In genomic region chr1:36258631-36259030, GRCm38 (mm10) we compare ENCODE assay signal across 23 mouse cellular contexts. TPM values are rescaled to one million over a fixed set of nuclear protein-coding genes. Genes with fewer than 3 reads are reported as not detected.
DNase-seq lines count a peak whose midpoint lies in the region; ATAC-seq and TF ChIP-seq lines count a peak whose summit lies in the region.
"Had no signal": no experiment of that assay in that cellular context is flagged by ENCODE, and none has a peak within 500 bp of the region (broad histone marks: within the 10 kb centered on the region; RNA-seq: fewer than 3 reads in every experiment).

No protein-coding gene starts in this region.

- 47% methylated on average over 2 of the region's 2 CpGs for WGBS in liver, postnatal 0 days (ENCODE audit: insufficient replicate concordance)
- WGBS in liver, embryonic 11.5 days = 43% methylated on average over 2 of the region's 2 CpGs

- peaks cover 4% of the 10 kb centered on the region for H3K4me1 ChIP-seq in liver, postnatal 0 days (ENCODE audit: insufficient read depth)
- H3K4me1 ChIP-seq in liver, embryonic 11.5 days (replicated peaks; ENCODE audit: control insufficient read depth, insufficient read depth, low read length) = no peaks in the 10 kb centered on the region; the same call in 1 of the 2 replicates
- H3K4me1 ChIP-seq: embryonic facial prominence, embryonic 12.5 days had no signal

- H3K4me2 ChIP-seq in liver, postnatal 0 days (ENCODE audit: low read depth, low read length) = no peak overlapping the region
- H3K4me2 ChIP-seq in liver, embryonic 11.5 days = no peak overlapping the region
- H3K4me2 ChIP-seq: embryonic facial prominence, embryonic 12.5 days; forebrain, embryonic 13.5 days; forebrain, embryonic 15.5 days had no signal

- no peak for TF ChIP-seq EP300 in liver, postnatal 0 days (IDR thresholded peaks at IDR 0.05; ENCODE audit: low read depth)

- peak; percentile 7 for DNase-seq in liver, postnatal 0 days
- DNase-seq in liver, embryonic 11.5 days (ENCODE audit: low spot score) = no peak
- DNase-seq in 416B (ENCODE audit: low read depth) (peak; percentile 68), ES-CJ7 (ENCODE audit: low read depth, low spot score) (peak; percentile 68), R1 (ENCODE audit: low read depth, low spot score) (peak; percentile 87)
- no peak for DNase-seq in right cerebral cortex, postnatal 25 days
- no peak for DNase-seq in B cell, adult 2 months
- no peak for DNase-seq in left cerebral cortex, adult 18-20 months (ENCODE audit: low spot score in 2 of 2)
- DNase-seq: adrenal gland, adult 8-10 months; adrenal gland, postnatal 14 days; adrenal gland, postnatal 36 days; cerebellum, adult 11-12 months; cerebellum, adult 2 months; cerebellum, adult 9-10 months; cerebellum, postnatal 10 days; cerebellum, postnatal 25 days; forebrain, postnatal 0 days had no signal

- no peak overlapping the region for H3K27ac ChIP-seq in liver, postnatal 0 days (ENCODE audit: low read depth)
- H3K27ac ChIP-seq in liver, embryonic 11.5 days (ENCODE audit: low read depth, low read length) = no peak overlapping the region
- H3K27ac ChIP-seq: embryonic facial prominence, embryonic 10.5 days; embryonic facial prominence, embryonic 12.5 days; forebrain, embryonic 13.5 days; forebrain, embryonic 15.5 days had no signal

- no peak overlapping the region for H3K9ac ChIP-seq in liver, postnatal 0 days (replicated peaks)
- H3K9ac ChIP-seq in liver, embryonic 11.5 days (ENCODE audit: low read depth, low read length) = no peak overlapping the region
- H3K9ac ChIP-seq: embryonic facial prominence, embryonic 12.5 days; forebrain, embryonic 13.5 days; forebrain, embryonic 15.5 days; forebrain, postnatal 0 days had no signal

- no peak for TF ChIP-seq CTCF in liver, postnatal 0 days (IDR thresholded peaks at IDR 0.05; ENCODE audit: low read depth)

- no peak overlapping the region for H3K4me3 ChIP-seq in liver, postnatal 0 days (ENCODE audit: low read depth, low read length)
- H3K4me3 ChIP-seq in liver, embryonic 11.5 days (ENCODE audit: low read depth, low read length) = no peak overlapping the region
- H3K4me3 ChIP-seq: embryonic facial prominence, embryonic 10.5 days; embryonic facial prominence, embryonic 12.5 days; forebrain, embryonic 13.5 days; forebrain, embryonic 15.5 days had no signal

- ATAC-seq in liver, postnatal 0 days = no peak
- no peak for ATAC-seq in liver, embryonic 11.5 days (replicated peaks; ENCODE audit: low FRiP score)
- ATAC-seq: activated CD4-positive, CD25-positive, alpha-beta regulatory T cell, adult 4 months; forebrain, embryonic 13.5 days; forebrain, embryonic 15.5 days; forebrain, postnatal 0 days had no signal

- no peaks in the 10 kb centered on the region for H3K36me3 ChIP-seq in liver, postnatal 0 days (replicated peaks; ENCODE audit: insufficient read depth, low read length)
- no peaks in the 10 kb centered on the region for H3K36me3 ChIP-seq in liver, embryonic 11.5 days (ENCODE audit: control insufficient read depth, insufficient read depth, low read length)
- H3K36me3 ChIP-seq: embryonic facial prominence, embryonic 10.5 days; embryonic facial prominence, embryonic 12.5 days; forebrain, embryonic 15.5 days; G1E had no signal

- H3K9me3 ChIP-seq in liver, postnatal 0 days (ENCODE audit: low read length) = peaks cover 7% of the 10 kb centered on the region; the same call in 1 of the 2 replicates
- peaks cover 4% of the 10 kb centered on the region; the same call in 1 of the 2 replicates for H3K9me3 ChIP-seq in liver, embryonic 11.5 days (ENCODE audit: control insufficient read depth, low read length)
- H3K9me3 ChIP-seq: forebrain, embryonic 15.5 days had no signal

- no peaks in the 10 kb centered on the region for H3K27me3 ChIP-seq in liver, postnatal 0 days (ENCODE audit: insufficient read depth, low read length)
- peaks cover 6% of the 10 kb centered on the region; the same call in 1 of the 2 replicates for H3K27me3 ChIP-seq in liver, embryonic 11.5 days (replicated peaks; ENCODE audit: control insufficient read depth, insufficient read depth, low read length)

RNA-seq across cellular contexts. Expression of gene Uggt1, which starts 14.1 kb away (rescaled TPM):
- polyA plus RNA-seq in liver, postnatal 0 days (2015; fragmentation: Nextera tagmentation; extraction: Ambion mirVana) = 15.4 and 15.8 TPM in 2 replicates
- 54.4 and 55.8 TPM in 2 replicates for polyA plus RNA-seq in liver, embryonic 11.5 days (2014; fragmentation: Nextera tagmentation; extraction: Ambion mirVana)
- total RNA-seq in left cerebral cortex, adult 18-20 months (2021) = 10 to 100 TPM; 42.0 to 44.8 TPM

RNA-seq across cellular contexts. Expression of gene Neurl3, which starts 15.8 kb away (rescaled TPM):
- polyA plus RNA-seq in liver, postnatal 0 days (2015; fragmentation: Nextera tagmentation; extraction: Ambion mirVana) = 4.4 and 4.7 TPM in 2 replicates
- polyA plus RNA-seq in liver, embryonic 11.5 days (2014; fragmentation: Nextera tagmentation; extraction: Ambion mirVana) = 4.5 and 4.6 TPM in 2 replicates
- total RNA-seq in left cerebral cortex, adult 18-20 months (2021) = under 1 TPM; 0.52 to 0.60 TPM

RNA-seq across cellular contexts. Expression of gene Arid5a, which starts 48.9 kb away (rescaled TPM):
- 5.8 and 6.3 TPM in 2 replicates for polyA plus RNA-seq in liver, postnatal 0 days (2015; fragmentation: Nextera tagmentation; extraction: Ambion mirVana)
- 2.4 and 3.9 TPM in 2 replicates for polyA plus RNA-seq in liver, embryonic 11.5 days (2014; fragmentation: Nextera tagmentation; extraction: Ambion mirVana)
- total RNA-seq in left cerebral cortex, adult 18-20 months (2021) = 10 to 100 TPM; 15.6 to 18.1 TPM

Comparison
In these comparisons a context has a peak if more than half of its experiments do, and no peak if none do; other contexts are left out.
1. DNase-seq: peak in liver, postnatal 0 days (single experiment), 416B (single experiment), ES-CJ7 (single experiment) and R1 (single experiment); none in liver, embryonic 11.5 days (single experiment), right cerebral cortex, postnatal 25 days (single experiment), B cell, adult 2 months (0 of 2) and left cerebral cortex, adult 18-20 months (0 of 2).